Mouse (Mus musculus) hindbrain, embryonic 14.5 days (tissue): ENCODE measurements around the gene Cttnbp2. TPM values are rescaled to one million over a fixed set of nuclear protein-coding genes. Genes with fewer than 3 reads are reported as not detected.
"Not testable (repeated sequence)": the region's sequence is repeated elsewhere in the genome, so short reads cannot be mapped to it uniquely, and the experiment has no call there.

Experiments
- ATAC-seq: fragments of 200-750 bp; cut with Nextera tagmentation; 2 replicates; pipeline ENCODE4 v1.8.0; 2017; ENCODE audit warnings: moderate number of reproducible peaks, mild to moderate bottlenecking, moderate TSS enrichment, moderate library complexity; ENCODE audit not compliant: low FRiP score
- DNase-seq: peaks from one replicate; pipeline ENCODE4 v3.0.0-alpha.2; 2015; ENCODE audit warnings: low spot score
- H3K27ac ChIP-seq: fragments of 300-500 bp; sonication (generic); 2 replicates; pipeline ENCODE4 v1.5.1; 2014; ENCODE audit warnings: mild to moderate bottlenecking, moderate library complexity
- H3K27me3 ChIP-seq: fragments of 300-500 bp; sonication (generic); 2 replicates; pipeline ENCODE4 v1.6.1; 2014; ENCODE audit warnings: mild to moderate bottlenecking, low read length, mixed read lengths; ENCODE audit not compliant: control insufficient read depth, insufficient read depth
- H3K36me3 ChIP-seq: fragments of 300-500 bp; sonication (generic); replicated peaks from 2 replicates; pipeline ENCODE4 v1.6.1; 2014; ENCODE audit not compliant: control insufficient read depth, insufficient read depth
- H3K4me1 ChIP-seq: fragments of 300-500 bp; sonication (generic); replicated peaks from 2 replicates; pipeline ENCODE4 v1.6.1; 2014; ENCODE audit warnings: antibody characterized with exemption, low read length, mixed read lengths; ENCODE audit not compliant: control insufficient read depth, insufficient read depth
- H3K4me2 ChIP-seq: fragments of 300-500 bp; sonication (generic); replicated peaks from 2 replicates; pipeline ENCODE4 v1.6.1; 2014; ENCODE audit warnings: mild to moderate bottlenecking, moderate library complexity
- H3K4me3 ChIP-seq: fragments of 300-500 bp; sonication (generic); replicated peaks from 2 replicates; pipeline ENCODE4 v1.5.1; 2014; ENCODE audit warnings: mild to moderate bottlenecking, low read length
- H3K9ac ChIP-seq: fragments of 300-500 bp; sonication (generic); 2 replicates; pipeline ENCODE4 v1.6.1; 2014
- H3K9me3 ChIP-seq: fragments of 300-500 bp; sonication (generic); 2 replicates; pipeline ENCODE4 v1.6.1; 2016; ENCODE audit warnings: low read length; ENCODE audit not compliant: control insufficient read depth
- WGBS: fragments of 180-500 bp; shearing (Covaris S2); extraction: QIAGEN DNeasy Blood & Tissue Kit; methylation state at CpG from one replicate; pipeline ENCODE4 v1.1.7; 2014; 5-methylcytosine and 5-hydroxymethylcytosine counted together
- polyA plus RNA-seq: library from polyadenylated mRNA; unstranded; fragments of >200 nt; fragmentation: Nextera tagmentation; extraction: Ambion mirVana; gene quantifications from 2 replicates; pipeline ENCODE4 v1.2.1, GENCODE M21; 2014

Cttnbp2 gene
- polyA plus RNA-seq, 1 experiment from 2014 or later = 48.7 TPM

DNA sequence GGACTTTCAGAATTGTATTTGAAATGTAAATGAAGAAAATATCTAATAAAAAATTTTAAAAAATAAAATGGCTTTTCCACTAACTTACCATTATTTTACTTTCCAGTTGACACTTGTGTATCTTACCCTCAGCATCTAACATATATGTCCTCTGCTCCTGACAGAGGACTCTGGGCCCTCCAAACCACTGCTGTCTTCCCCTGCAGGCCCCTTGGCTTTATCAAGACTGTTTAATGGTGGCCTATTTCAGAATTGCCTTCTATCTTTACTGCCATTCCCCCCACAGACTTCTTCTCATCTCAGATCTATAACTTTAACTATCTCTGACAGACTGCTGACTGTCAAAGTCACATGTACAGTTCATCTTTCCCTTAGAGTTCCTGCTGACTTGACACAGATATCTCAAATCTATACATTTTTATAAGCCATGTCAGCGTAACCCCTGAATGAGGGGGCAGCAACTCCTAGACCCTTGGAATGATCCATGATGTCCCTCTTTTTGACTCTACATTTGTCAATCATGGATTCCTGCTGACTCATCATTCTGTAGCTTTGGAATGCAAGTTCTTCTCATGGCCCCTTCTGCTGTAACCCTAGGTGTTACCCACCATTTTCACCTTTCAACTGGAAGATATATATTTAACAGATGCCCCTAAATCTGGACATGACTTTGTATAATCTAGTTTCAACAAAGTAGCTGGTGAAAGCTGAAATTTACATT lies 103.0 kb downstream of the Cttnbp2 start:
- H3K9ac ChIP-seq = no peak overlapping the region
- H3K4me2 ChIP-seq = no peak overlapping the region
- no peaks in the 10 kb centered on the region for H3K9me3 ChIP-seq
- H3K4me1 ChIP-seq = no peaks in the 10 kb centered on the region
- peaks cover 55% of the 10 kb centered on the region for H3K36me3 ChIP-seq
- ATAC-seq (no peak), DNase-seq (no peak)
- H3K27ac ChIP-seq = no peak overlapping the region
- no peak overlapping the region for H3K4me3 ChIP-seq
- WGBS = 97% methylated on average over 1 of the region's 1 CpGs
- H3K27me3 ChIP-seq = no peaks in the 10 kb centered on the region

GRCm38 (mm10) chr6:18408445-18408844 lies 106.2 kb downstream of the Cttnbp2 start:
- Histone ChIP-seq H3K4me3 (no peak overlapping the region), H3K4me2 (no peak overlapping the region), H3K9ac (no peak overlapping the region), H3K36me3 (peaks cover 71% of the 10 kb centered on the region), H3K27ac (no peak overlapping the region), H3K9me3 (no peaks in the 10 kb centered on the region), H3K27me3 (no peaks in the 10 kb centered on the region), H3K4me1 (no peaks in the 10 kb centered on the region)
- DNase-seq (no peak), ATAC-seq (no peak)
- WGBS = 93% methylated on average over 7 of the region's 7 CpGs

- Histone ChIP-seq H3K36me3 (peaks cover 61% of the 10 kb centered on the region), H3K4me3 (no peak overlapping the region), H3K27ac (no peak overlapping the region), H3K4me1 (no peaks in the 10 kb centered on the region), H3K4me2 (no peak overlapping the region), H3K9me3 (no peaks in the 10 kb centered on the region), H3K9ac (no peak overlapping the region), H3K27me3 (no peaks in the 10 kb centered on the region)
- DNase-seq = peak; percentile 69
- 86% methylated on average over 1 of the region's 1 CpGs for WGBS
- no peak for ATAC-seq
Measured at GRCm38 (mm10) chr6:18401066-18401674, 113.5 kb downstream of the Cttnbp2 start.

DNA sequence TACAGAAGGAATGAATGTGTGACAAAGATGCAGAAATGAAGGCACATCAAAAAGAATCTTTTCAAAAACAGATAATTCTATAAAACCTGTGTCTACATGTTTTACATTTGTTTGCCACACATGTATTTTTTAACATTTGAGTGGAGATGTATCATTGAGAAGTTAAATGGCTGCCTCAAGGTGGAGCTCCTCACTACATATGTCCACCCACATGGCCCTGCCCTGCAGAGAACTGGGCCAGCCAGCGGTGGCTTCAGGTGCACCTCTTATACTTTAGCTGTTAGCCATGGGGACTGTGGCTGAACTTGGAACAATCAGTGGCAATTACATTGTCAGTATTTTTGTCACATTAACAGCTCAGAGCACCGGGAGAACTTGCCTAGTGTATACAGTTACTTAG lies 133.3 kb downstream of the Cttnbp2 start:
- Histone ChIP-seq H3K9ac (no peak overlapping the region), H3K4me1 (no peaks in the 10 kb centered on the region), H3K36me3 (peaks cover 76% of the 10 kb centered on the region), H3K4me3 (no peak overlapping the region), H3K27ac (no peak overlapping the region), H3K9me3 (no peaks in the 10 kb centered on the region), H3K4me2 (no peak overlapping the region), H3K27me3 (no peaks in the 10 kb centered on the region)
- 82% methylated on average over 2 of the region's 2 CpGs for WGBS
- DNase-seq = no peak
- ATAC-seq = no peak

DNA sequence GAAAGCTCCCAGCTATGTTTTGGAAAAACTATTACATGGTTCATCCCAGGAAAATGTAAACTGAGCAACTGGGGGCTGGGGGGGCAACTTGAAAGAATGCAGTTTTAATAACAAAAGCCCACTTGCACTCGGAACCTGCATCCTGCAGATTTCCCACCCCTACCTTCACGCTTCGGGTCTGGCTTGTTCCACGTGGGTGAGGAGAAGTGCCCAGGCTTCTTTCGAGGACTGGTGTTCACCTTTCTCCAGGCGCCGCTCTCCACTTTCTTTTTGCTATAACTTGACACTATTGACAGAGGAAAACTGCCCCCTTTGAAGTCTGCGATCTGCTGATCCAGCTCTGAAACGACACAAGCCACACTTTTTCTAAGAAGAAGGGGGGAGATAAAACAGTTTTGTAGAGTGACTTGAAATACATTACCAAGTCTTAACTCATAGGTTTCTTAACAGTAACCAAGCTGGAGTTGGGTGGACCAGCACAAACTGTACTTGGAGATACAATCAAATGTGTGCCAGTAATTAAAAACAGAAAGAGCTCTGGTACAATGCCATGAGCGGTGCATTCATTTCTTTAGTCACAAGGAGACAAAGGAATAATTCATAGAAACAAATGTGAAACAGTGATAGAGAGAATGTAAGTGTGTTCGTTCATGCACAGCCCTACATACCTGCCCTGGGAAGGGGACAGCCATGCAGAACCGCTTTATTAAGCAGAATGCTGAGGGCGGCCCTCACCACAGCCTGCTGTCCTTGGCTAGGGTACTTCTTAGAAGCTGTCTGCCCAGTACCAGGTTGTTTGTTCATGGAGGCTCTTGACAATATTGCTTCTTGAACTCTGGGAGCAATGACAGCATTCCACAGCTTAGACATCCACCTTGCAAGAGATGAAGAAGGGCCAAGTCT lies 134.1 kb downstream of the Cttnbp2 start:
- no peak for DNase-seq
- Histone ChIP-seq H3K36me3 (peaks cover 76% of the 10 kb centered on the region), H3K4me3 (no peak overlapping the region), H3K4me2 (no peak overlapping the region), H3K9me3 (no peaks in the 10 kb centered on the region), H3K9ac (no peak overlapping the region), H3K27ac (no peak overlapping the region), H3K27me3 (no peaks in the 10 kb centered on the region), H3K4me1 (no peaks in the 10 kb centered on the region)
- no peak for ATAC-seq
- WGBS = 80% methylated on average over 13 of the region's 13 CpGs

- not testable (repeated sequence) for H3K9ac ChIP-seq, H3K4me3 ChIP-seq, H3K4me1 ChIP-seq, ATAC-seq, H3K4me2 ChIP-seq, H3K27me3 ChIP-seq, H3K9me3 ChIP-seq, H3K27ac ChIP-seq, DNase-seq
- 91% methylated on average over 2 of the region's 2 CpGs for WGBS
- H3K36me3 ChIP-seq = peaks cover 67% of the 10 kb centered on the region
Measured at GRCm38 (mm10) chr6:18377755-18378154, 136.9 kb downstream of the Cttnbp2 start.

DNA sequence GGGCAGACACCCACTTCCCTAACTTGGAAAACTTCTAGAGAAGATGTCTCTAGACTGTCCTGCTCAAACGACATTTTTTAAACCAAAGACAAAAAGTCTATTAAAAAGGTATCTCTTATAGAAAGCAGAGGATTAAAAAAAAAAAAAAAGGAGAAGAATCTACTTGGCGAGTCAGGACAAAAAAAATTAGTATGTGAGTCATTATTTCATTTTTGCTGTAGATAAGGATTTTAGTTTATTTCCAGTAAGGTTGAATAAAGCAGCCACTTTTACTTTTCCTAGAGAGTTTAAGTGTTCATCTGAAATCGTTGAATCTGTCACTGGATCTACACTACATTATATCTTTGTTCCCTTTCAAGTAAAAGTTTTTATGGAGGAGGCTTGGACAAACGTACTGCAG lies 139.9 kb downstream of the Cttnbp2 start:
- H3K27me3 ChIP-seq = no peaks in the 10 kb centered on the region
- no peak overlapping the region for H3K27ac ChIP-seq
- H3K4me1 ChIP-seq = no peaks in the 10 kb centered on the region
- ATAC-seq = no peak
- H3K36me3 ChIP-seq = peaks cover 45% of the 10 kb centered on the region
- no peak overlapping the region for H3K4me2 ChIP-seq
- DNase-seq = no peak
- 79% methylated on average over 4 of the region's 4 CpGs for WGBS
- no peaks in the 10 kb centered on the region for H3K9me3 ChIP-seq
- no peak overlapping the region for H3K4me3 ChIP-seq
- H3K9ac ChIP-seq = no peak overlapping the region

DNA sequence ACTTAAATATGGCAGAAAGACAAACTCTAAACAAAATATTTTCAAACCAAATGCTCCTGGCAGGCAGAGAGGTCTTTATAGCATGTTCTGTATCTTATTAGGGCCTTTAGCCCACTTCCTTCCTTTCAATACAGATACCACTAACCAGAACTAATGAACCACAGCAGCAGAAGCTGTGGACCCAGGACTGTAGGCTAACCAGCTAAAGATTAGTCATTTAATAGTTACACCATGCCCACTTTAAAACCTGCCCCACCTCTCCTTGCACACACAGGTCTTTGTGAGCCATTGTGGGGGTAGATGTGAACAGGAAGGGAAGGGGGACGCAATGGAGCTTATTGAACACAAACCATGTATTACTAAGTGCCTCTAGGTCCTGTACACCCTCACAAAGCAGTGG lies 141.0 kb downstream of the Cttnbp2 start:
- H3K4me2 ChIP-seq = no peak overlapping the region
- no peak overlapping the region for H3K9ac ChIP-seq
- DNase-seq (no peak), ATAC-seq (no peak)
- no peaks in the 10 kb centered on the region for H3K4me1 ChIP-seq
- H3K27me3 ChIP-seq = no peaks in the 10 kb centered on the region
- 90% methylated on average over 1 of the region's 1 CpGs for WGBS
- H3K36me3 ChIP-seq = peaks cover 42% of the 10 kb centered on the region
- no peak overlapping the region for H3K27ac ChIP-seq
- no peaks in the 10 kb centered on the region for H3K9me3 ChIP-seq
- H3K4me3 ChIP-seq = no peak overlapping the region
